Mouse (Mus musculus) heart, embryonic 15.5 days (tissue): Measurements from ENCODE around the gene Muc5ac. TPM values are rescaled to one million over a fixed set of nuclear protein-coding genes. Genes with fewer than 3 reads are reported as not detected.
"Not testable (repeated sequence)": the region's sequence is repeated elsewhere in the genome, so short reads cannot be mapped to it uniquely, and the experiment has no call there.

Experiments
- ATAC-seq: fragments of 200-750 bp; cut with Nextera tagmentation; replicated peaks from 2 replicates; pipeline ENCODE4 v1.8.0; 2017; ENCODE audit warnings: low read depth, moderate TSS enrichment; ENCODE audit not compliant: insufficient number of reproducible peaks, insufficient read depth, low FRiP score
- H3K27ac ChIP-seq: fragments of 300-500 bp; sonication (generic); 2 replicates; pipeline ENCODE4 v1.5.1; 2015; ENCODE audit warnings: mild to moderate bottlenecking, inconsistent platforms
- H3K27me3 ChIP-seq: fragments of 300-500 bp; sonication (generic); 2 replicates; pipeline ENCODE4 v1.6.1; 2015; ENCODE audit warnings: inconsistent platforms
- H3K36me3 ChIP-seq: fragments of 300-500 bp; sonication (generic); 2 replicates; pipeline ENCODE4 v1.6.1; 2015; ENCODE audit warnings: mild to moderate bottlenecking, inconsistent platforms
- H3K4me1 ChIP-seq: fragments of 300-500 bp; sonication (generic); replicated peaks from 2 replicates; pipeline ENCODE4 v1.6.1; 2015; ENCODE audit warnings: inconsistent platforms
- H3K4me2 ChIP-seq: fragments of 300-500 bp; sonication (generic); 2 replicates; pipeline ENCODE4 v1.6.1; 2015; ENCODE audit warnings: inconsistent platforms, mild to moderate bottlenecking, moderate library complexity
- H3K4me3 ChIP-seq: fragments of 300-500 bp; sonication (generic); 2 replicates; pipeline ENCODE4 v1.5.1; 2015; ENCODE audit warnings: mild to moderate bottlenecking, inconsistent platforms
- H3K9ac ChIP-seq: fragments of 300-500 bp; sonication (generic); 2 replicates; pipeline ENCODE4 v1.6.1; 2015; ENCODE audit warnings: mild to moderate bottlenecking, inconsistent platforms
- H3K9me3 ChIP-seq: fragments of 300-500 bp; sonication (generic); replicated peaks from 2 replicates; pipeline ENCODE4 v1.6.1; 2016; ENCODE audit warnings: inconsistent platforms
- WGBS: fragments of 180-500 bp; shearing (Covaris S2); methylation state at CpG from one replicate; pipeline ENCODE4 v1.1.7; 2015; ENCODE audit warnings: mixed read lengths; 5-methylcytosine and 5-hydroxymethylcytosine counted together
- polyA plus RNA-seq: library from polyadenylated mRNA; unstranded; fragments of >200 nt; fragmentation: Nextera tagmentation; extraction: Ambion mirVana; gene quantifications from 2 replicates; pipeline ENCODE4 v1.2.1, GENCODE M21; 2015

Muc5ac gene
- polyA plus RNA-seq, 1 experiment from 2014 or later: 0.01 TPM

DNA sequence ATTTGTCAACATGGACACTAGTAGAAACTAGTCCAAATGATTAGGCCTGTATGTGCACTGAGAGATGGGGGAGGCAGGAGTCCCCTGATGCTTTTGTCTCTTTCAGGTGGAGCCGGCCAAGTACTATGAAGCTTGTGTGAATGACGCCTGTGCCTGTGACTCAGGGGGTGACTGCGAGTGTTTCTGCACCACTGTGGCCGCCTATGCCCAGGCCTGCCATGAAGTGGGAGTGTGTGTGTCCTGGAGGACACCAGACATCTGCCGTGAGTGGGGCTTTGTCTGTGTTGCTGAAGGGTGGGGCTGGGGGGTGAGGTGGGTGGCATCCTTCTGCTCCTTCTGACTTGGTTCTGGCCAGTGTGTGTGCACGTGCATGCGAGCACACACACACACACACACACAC is 14.4 kb downstream of the Muc5ac start:
- H3K4me1 ChIP-seq: no peaks in the 10 kb centered on the region

DNA sequence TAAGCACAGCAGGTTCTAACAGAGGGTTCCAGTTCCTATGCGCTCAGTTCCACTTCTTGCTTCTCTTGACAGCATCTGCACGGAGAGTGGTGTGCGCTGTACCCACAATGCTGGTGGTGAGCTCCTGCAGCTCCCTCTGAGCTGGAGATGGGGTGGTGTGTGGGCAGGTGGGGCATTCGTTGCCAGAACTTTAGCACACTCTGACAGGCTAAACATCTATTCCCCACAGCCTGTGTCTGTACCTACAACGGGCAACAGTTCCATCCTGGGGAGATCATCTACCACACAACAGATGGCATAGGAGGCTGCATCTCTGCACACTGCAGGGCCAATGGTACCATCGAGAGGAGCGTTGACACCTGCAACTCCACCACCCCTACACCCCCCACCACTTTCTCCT is 16.6 kb downstream of the Muc5ac start:
- Histone ChIP-seq H3K27me3 (no peaks in the 10 kb centered on the region), H3K27ac (no peak overlapping the region), H3K9ac (no peak overlapping the region), H3K4me1 (no peaks in the 10 kb centered on the region), H3K9me3 (no peaks in the 10 kb centered on the region), H3K36me3 (no peaks in the 10 kb centered on the region), H3K4me3 (no peak overlapping the region), H3K4me2 (no peak overlapping the region)
- ATAC-seq: no peak
- WGBS: 82% methylated on average over 7 of the region's 7 CpGs

More for the DNA sequence above, 14.4 kb downstream of the Muc5ac start:
- no peaks in the 10 kb centered on the region for H3K27me3 ChIP-seq
- H3K27ac ChIP-seq: no peak overlapping the region
- ATAC-seq: no peak
- H3K4me2 ChIP-seq: no peak overlapping the region
- no peak overlapping the region for H3K9ac ChIP-seq
- H3K4me3 ChIP-seq: no peak overlapping the region
- H3K36me3 ChIP-seq: no peaks in the 10 kb centered on the region
- peaks cover 6% of the 10 kb centered on the region; the same call in 1 of the 2 replicates for H3K9me3 ChIP-seq
- 87% methylated on average over 7 of the region's 7 CpGs for WGBS

DNA sequence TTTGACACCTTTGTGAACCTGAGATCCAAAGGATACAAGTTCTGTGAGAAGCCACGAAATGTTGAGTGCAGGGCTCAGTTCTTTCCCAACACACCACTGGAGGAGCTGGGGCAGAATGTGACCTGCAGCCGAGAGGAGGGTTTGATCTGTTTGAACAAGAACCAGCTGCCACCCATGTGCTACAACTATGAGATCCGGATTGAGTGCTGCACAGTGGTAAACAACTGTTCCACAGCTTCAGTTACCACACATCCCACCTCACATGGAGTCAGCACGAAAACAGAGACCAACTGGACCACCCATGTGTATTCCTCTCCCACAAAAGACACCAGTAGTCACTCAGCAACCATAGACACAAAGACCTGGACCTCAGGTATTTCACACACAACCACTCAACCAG is 19.1 kb downstream of the Muc5ac start:
- not testable (repeated sequence) for H3K4me1 ChIP-seq, H3K27ac ChIP-seq, H3K9ac ChIP-seq, H3K4me3 ChIP-seq, H3K27me3 ChIP-seq, H3K36me3 ChIP-seq, H3K9me3 ChIP-seq, H3K4me2 ChIP-seq, ATAC-seq
- no CpG with 5 or more reads among the region's 4 CpGs for WGBS

DNA sequence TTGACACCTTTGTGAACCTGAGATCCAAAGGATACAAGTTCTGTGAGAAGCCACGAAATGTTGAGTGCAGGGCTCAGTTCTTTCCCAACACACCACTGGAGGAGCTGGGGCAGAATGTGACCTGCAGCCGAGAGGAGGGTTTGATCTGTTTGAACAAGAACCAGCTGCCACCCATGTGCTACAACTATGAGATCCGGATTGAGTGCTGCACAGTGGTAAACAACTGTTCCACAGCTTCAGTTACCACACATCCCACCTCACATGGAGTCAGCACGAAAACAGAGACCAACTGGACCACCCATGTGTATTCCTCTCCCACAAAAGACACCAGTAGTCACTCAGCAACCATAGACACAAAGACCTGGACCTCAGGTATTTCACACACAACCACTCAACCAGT is 21.2 kb downstream of the Muc5ac start:
- not testable (repeated sequence) for H3K27me3 ChIP-seq, H3K9ac ChIP-seq, H3K4me3 ChIP-seq, H3K27ac ChIP-seq, H3K9me3 ChIP-seq, H3K36me3 ChIP-seq, ATAC-seq, H3K4me1 ChIP-seq, H3K4me2 ChIP-seq
- WGBS: no CpG with 5 or more reads among the region's 4 CpGs

DNA sequence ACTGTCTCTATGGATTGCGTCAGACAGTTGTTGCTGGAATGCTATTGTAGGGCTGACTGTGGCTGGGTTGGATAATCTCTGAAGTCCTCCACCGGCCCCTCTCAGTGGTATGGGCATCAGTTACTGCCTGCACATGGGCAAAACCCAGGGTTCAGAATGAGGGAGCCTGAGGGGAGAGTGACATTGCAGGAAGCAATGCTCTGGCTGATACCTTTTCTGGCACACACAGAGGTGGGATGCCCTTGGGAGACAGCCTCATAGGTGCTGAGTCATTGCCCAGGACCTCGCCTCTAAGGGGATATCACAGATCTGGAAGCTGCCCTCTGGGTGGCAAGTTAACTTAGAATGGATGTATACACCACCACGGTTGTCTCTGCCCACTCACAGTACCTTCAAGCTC is 24.5 kb downstream of the Muc5ac start:
- WGBS: 63% methylated on average over 4 of the region's 4 CpGs
- ATAC-seq: no peak
- Histone ChIP-seq H3K9ac (no peak overlapping the region), H3K4me1 (no peaks in the 10 kb centered on the region), H3K4me2 (no peak overlapping the region), H3K4me3 (no peak overlapping the region), H3K27me3 (peaks cover 3% of the 10 kb centered on the region; the same call in 1 of the 2 replicates), H3K9me3 (no peaks in the 10 kb centered on the region), H3K36me3 (no peaks in the 10 kb centered on the region), H3K27ac (no peak overlapping the region)

DNA sequence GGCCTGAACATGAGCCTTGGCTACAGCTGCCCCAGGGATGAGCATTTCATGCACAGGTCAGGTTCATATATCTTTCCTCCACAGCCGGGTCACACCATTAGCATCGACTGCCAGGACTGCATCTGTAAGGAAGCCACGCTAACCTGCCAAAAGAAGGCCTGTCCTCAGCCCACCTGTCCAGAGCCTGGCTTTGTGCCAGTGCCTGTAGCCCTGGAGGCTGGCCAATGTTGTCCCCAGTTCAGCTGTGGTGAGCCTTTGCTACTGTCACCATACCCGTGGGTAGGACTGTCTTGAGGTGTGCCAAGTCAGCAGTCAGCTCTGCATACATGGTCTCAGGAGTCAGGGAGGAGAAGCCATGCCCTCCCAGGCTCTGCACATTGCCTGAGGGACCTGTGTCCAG is 26.6 kb downstream of the Muc5ac start:
- Histone ChIP-seq H3K4me2 (no peak overlapping the region), H3K9me3 (no peaks in the 10 kb centered on the region), H3K27me3 (peaks cover 3% of the 10 kb centered on the region; the same call in 1 of the 2 replicates), H3K27ac (no peak overlapping the region), H3K36me3 (no peaks in the 10 kb centered on the region), H3K4me3 (no peak overlapping the region), H3K9ac (no peak overlapping the region), H3K4me1 (no peaks in the 10 kb centered on the region)
- ATAC-seq: no peak
- 70% methylated on average over 4 of the region's 4 CpGs for WGBS

DNA sequence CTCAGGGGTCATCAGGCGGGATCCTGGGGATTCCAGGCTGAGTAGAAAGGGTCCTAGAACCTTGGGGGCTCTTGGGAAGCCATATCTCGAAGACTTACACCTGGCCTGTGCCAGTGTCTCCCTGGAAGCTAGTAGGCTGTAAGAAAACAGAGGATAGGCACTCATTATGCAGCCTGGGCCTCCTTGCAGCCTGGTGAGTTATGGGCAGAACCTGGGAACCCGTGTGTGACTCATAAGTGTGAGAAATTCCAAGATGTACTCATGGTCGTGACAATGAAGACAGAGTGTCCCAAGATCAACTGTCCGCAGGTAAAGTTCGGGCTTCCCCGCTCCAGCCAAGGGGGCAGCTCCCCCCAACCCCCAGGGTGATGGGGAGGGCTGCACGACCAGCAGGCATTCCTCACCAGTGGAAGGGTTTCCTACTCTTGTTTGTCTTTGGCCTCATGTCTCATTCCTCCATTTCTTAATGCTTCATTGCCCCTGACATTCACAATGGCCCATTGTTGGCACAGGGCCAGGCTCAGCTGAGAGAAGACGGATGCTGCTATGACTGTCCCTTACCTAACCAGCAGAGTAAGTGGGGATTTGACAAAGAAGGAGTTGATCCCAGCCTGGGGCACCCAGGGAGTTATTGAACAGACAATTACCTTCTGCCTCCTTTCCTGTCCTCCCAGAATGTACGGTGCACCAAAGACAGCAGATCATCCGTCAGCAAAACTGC is 28.7 kb downstream of the Muc5ac start:
- Histone ChIP-seq H3K9me3 (no peaks in the 10 kb centered on the region), H3K36me3 (no peaks in the 10 kb centered on the region), H3K4me1 (no peaks in the 10 kb centered on the region), H3K9ac (no peak overlapping the region), H3K27me3 (peaks cover 3% of the 10 kb centered on the region; the same call in 1 of the 2 replicates), H3K4me2 (no peak overlapping the region), H3K4me3 (no peak overlapping the region), H3K27ac (no peak overlapping the region)
- ATAC-seq: no peak
- WGBS: 66% methylated on average over 11 of the region's 11 CpGs

DNA sequence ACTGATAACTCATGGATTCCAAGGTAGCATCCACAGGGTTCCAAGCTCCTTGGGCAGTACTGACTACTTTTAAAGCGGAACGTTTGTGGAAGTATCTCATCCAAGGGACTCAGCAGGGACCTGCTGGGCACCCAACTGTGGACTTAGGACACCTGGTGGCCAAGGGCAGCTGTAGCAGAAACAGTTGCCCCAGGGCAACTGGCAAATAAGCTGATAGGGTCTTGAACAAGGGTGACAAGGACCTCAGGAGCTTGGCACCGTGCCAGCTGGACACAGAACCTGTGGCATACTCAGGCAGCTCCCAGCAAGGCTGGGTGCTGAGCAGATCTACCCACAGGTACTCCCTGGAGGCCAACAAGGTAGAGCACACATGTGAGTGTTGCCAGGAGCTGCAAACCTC is 29.5 kb downstream of the Muc5ac start:
- no peaks in the 10 kb centered on the region for H3K36me3 ChIP-seq
- H3K4me3 ChIP-seq: no peak overlapping the region
- no peak for ATAC-seq
- 75% methylated on average over 3 of the region's 3 CpGs for WGBS
- no peaks in the 10 kb centered on the region for H3K9me3 ChIP-seq
- H3K4me2 ChIP-seq: no peak overlapping the region
- H3K27me3 ChIP-seq: peaks cover 3% of the 10 kb centered on the region; the same call in 1 of the 2 replicates
- no peaks in the 10 kb centered on the region for H3K4me1 ChIP-seq
- no peak overlapping the region for H3K27ac ChIP-seq
- no peak overlapping the region for H3K9ac ChIP-seq

DNA sequence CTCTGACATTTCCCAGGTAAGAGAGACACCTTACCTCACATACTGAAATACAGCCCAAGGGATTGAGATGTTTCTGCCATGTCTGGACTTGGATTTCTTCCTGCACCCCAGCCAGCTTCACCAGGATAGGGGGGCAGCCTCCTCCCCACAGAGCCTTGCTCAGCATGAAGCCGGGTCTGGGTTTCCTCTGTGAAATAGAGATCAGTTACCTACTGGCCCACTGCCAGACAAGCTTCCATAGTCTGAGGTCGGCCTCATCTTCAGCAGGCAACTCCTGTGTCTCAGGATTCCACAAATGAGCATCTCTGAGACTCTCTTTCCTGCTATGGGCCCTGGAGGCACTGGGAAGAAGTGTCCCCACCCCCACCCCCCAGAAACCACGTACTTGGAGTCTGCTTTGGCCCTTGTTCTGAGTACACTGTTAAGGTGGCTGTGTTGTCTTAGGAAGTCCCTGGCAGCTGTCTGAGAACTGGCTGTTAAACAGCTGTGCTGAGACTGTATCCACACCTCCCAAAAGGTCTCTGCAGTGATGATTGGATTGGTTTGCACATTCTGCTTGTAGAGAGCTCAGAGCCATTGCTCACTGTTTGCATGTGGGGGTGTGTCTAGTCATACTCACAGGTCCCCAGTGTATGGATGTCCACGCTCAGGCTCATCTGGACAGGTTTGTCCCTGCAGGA is 34.0 kb downstream of the Muc5ac start:
- ATAC-seq: no peak
- 45% methylated on average over 4 of the region's 4 CpGs for WGBS
- H3K4me2 ChIP-seq: no peak overlapping the region
- no peaks in the 10 kb centered on the region for H3K36me3 ChIP-seq
- H3K27me3 ChIP-seq: no peaks in the 10 kb centered on the region
- no peaks in the 10 kb centered on the region for H3K9me3 ChIP-seq
- H3K4me1 ChIP-seq: no peaks in the 10 kb centered on the region
- H3K9ac ChIP-seq: no peak overlapping the region
- H3K27ac ChIP-seq: no peak overlapping the region
- no peak overlapping the region for H3K4me3 ChIP-seq

DNA sequence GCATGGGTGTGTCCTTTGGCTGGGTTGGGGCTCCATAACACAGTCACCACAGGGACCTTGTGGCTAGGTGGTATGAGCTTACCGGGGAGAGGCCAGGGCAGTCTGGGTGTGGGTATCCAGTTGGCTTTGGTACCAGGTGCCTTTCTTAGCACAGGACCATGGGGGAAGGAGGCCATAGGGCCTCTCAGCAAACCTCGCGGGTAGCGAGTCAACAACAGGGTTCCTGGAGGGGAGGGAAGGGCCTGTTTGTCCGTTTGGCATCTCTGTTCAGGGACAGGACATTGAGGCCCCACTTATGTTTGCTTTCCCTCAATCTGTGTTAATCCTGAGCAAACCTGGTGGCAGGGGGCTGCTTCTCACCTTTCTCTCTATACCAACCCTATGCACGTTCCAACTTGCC is 34.9 kb downstream of the Muc5ac start:
- Histone ChIP-seq H3K27ac (no peak overlapping the region), H3K4me2 (no peak overlapping the region), H3K9me3 (no peaks in the 10 kb centered on the region), H3K4me1 (no peaks in the 10 kb centered on the region), H3K27me3 (no peaks in the 10 kb centered on the region), H3K36me3 (no peaks in the 10 kb centered on the region), H3K4me3 (no peak overlapping the region), H3K9ac (no peak overlapping the region)
- 75% methylated on average over 6 of the region's 6 CpGs for WGBS
- no peak for ATAC-seq

DNA sequence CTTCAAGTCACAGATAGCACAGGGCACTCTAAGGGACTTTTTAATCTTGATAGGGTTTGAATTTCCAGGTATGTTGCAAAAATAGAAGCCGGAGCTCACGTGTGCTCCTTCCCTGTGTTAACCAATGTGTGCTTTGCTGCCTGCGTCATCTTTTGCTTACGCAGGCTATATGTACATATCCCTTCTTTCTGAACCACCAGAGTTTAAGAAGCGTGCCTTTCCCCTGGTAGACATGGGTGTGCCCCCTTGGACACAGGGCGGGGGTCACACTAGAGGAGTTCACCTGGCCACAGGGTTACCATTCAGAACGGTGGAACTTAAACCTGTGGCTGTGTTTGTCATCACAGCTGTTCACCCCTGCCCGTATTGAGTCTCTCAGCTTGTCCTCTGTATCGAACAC is 35.6 kb downstream of the Muc5ac start:
- Histone ChIP-seq H3K4me2 (no peak overlapping the region), H3K9ac (no peak overlapping the region), H3K9me3 (no peaks in the 10 kb centered on the region), H3K4me3 (no peak overlapping the region), H3K36me3 (no peaks in the 10 kb centered on the region), H3K4me1 (no peaks in the 10 kb centered on the region), H3K27me3 (no peaks in the 10 kb centered on the region), H3K27ac (no peak overlapping the region)
- no peak for ATAC-seq
- 79% methylated on average over 9 of the region's 9 CpGs for WGBS

DNA sequence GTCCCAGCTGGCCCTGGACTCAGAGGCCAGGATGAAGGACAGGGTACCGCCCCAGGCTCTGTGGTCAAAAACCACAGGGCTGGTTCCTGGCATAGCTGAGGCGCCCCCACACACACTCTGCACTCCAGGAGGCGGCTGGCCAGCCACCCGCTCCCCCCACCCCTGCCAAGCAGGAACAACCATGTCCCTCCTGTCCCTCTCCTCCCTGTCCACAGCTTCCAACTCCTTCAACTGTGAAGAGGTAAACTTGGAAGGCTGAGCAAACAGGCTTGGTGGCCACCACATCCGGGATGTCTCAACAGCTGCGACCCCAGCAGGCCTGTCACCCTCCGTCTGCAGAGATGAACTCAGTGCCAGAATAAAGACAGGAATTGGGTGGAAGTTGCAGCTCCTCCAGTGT is 47.2 kb downstream of the Muc5ac start:
- Histone ChIP-seq H3K27me3 (no peaks in the 10 kb centered on the region), H3K4me2 (no peak overlapping the region), H3K27ac (peak overlapping the region; percentile 61), H3K9ac (no peak overlapping the region), H3K4me3 (no peak overlapping the region), H3K36me3 (no peaks in the 10 kb centered on the region), H3K9me3 (no peaks in the 10 kb centered on the region), H3K4me1 (peaks cover 34% of the 10 kb centered on the region)
- 0 out of 2 replicates have a peak, but pooled peaks have one; percentile 32 for ATAC-seq
- WGBS: 67% methylated on average over 7 of the region's 7 CpGs
